Mouse (Mus musculus) heart, embryonic 14.5 days (tissue): ENCODE data around the gene Ttc6. TPM values are rescaled to one million over a fixed set of nuclear protein-coding genes. Genes with fewer than 3 reads are reported as not detected.

Source experiments
- ATAC-seq: fragments of 200-750 bp; cut with Nextera tagmentation; 2 replicates; pipeline ENCODE4 v1.8.0; 2017; ENCODE audit warnings: low read depth, moderate TSS enrichment; ENCODE audit not compliant: insufficient number of reproducible peaks, insufficient read depth, low FRiP score
- H3K27ac ChIP-seq, 2 experiments: fragments of 200-500 bp in 1 of 2; fragments of 300-500 bp in 1 of 2; sonication (generic) in 1 of 2; replicated peaks in 1 of 2; 2 replicates each; pipeline ENCODE4 v1.5.1; 2012 to 2014; ENCODE audit warnings: low read depth in 2 of 2, low read length in 2 of 2, control low read depth in 1 of 2, mild to moderate bottlenecking in 1 of 2, mixed read lengths in 1 of 2; ENCODE audit not compliant: control insufficient read depth in 1 of 2, insufficient read depth in 1 of 2
- H3K27me3 ChIP-seq: fragments of 300-500 bp; sonication (generic); 2 replicates; pipeline ENCODE4 v1.6.1; 2014; ENCODE audit warnings: mild to moderate bottlenecking, low read length, control low read depth; ENCODE audit not compliant: control insufficient read depth, insufficient read depth
- H3K36me3 ChIP-seq: fragments of 300-500 bp; sonication (generic); 2 replicates; pipeline ENCODE4 v1.6.1; 2014; ENCODE audit warnings: mild to moderate bottlenecking, control low read depth, low read length, mixed read lengths; ENCODE audit not compliant: control insufficient read depth, insufficient read depth
- H3K4me1 ChIP-seq, 2 experiments: fragments of 200-500 bp in 1 of 2; fragments of 300-500 bp in 1 of 2; sonication (generic) in 1 of 2; 2 replicates each; pipeline ENCODE4 v1.6.1; 2012 to 2014; ENCODE audit warnings: low read length in 2 of 2, control low read depth in 1 of 2, mixed read lengths in 1 of 2; ENCODE audit not compliant: control insufficient read depth in 2 of 2, insufficient read depth in 2 of 2
- H3K4me2 ChIP-seq: fragments of 300-500 bp; sonication (generic); 2 replicates; pipeline ENCODE4 v1.6.1; 2014; ENCODE audit warnings: mild to moderate bottlenecking, low read length
- H3K4me3 ChIP-seq, 2 experiments: fragments of 200-500 bp in 1 of 2; fragments of 300-500 bp in 1 of 2; sonication (generic) in 1 of 2; 2 replicates each; pipeline ENCODE4 v1.5.1; 2012 to 2014; ENCODE audit warnings: low read length in 2 of 2, mild to moderate bottlenecking in 2 of 2, control low read depth in 1 of 2, low read depth in 1 of 2, moderate library complexity in 1 of 2; ENCODE audit not compliant: control insufficient read depth in 1 of 2, insufficient read depth in 1 of 2
- H3K9ac ChIP-seq: fragments of 300-500 bp; sonication (generic); 2 replicates; pipeline ENCODE4 v1.6.1; 2014; ENCODE audit warnings: mild to moderate bottlenecking, low read length
- H3K9me3 ChIP-seq: fragments of 300-500 bp; sonication (generic); 2 replicates; pipeline ENCODE4 v1.6.1; 2016; ENCODE audit warnings: low read length, control low read depth; ENCODE audit not compliant: control insufficient read depth
- WGBS: fragments of 180-500 bp; shearing (Covaris S2); extraction: QIAGEN DNeasy Blood & Tissue Kit; methylation state at CpG from one replicate; pipeline ENCODE4 v1.1.7; 2014; 5-methylcytosine and 5-hydroxymethylcytosine counted together
- polyA plus RNA-seq: library from polyadenylated mRNA; unstranded; fragments of >200 nt; fragmentation: Nextera tagmentation; extraction: Ambion mirVana; gene quantifications from 2 replicates; pipeline ENCODE4 v1.2.1, GENCODE M21; 2014

Ttc6 gene
- polyA plus RNA-seq, 1 experiment from 2014 or later = 0.41 TPM

DNA sequence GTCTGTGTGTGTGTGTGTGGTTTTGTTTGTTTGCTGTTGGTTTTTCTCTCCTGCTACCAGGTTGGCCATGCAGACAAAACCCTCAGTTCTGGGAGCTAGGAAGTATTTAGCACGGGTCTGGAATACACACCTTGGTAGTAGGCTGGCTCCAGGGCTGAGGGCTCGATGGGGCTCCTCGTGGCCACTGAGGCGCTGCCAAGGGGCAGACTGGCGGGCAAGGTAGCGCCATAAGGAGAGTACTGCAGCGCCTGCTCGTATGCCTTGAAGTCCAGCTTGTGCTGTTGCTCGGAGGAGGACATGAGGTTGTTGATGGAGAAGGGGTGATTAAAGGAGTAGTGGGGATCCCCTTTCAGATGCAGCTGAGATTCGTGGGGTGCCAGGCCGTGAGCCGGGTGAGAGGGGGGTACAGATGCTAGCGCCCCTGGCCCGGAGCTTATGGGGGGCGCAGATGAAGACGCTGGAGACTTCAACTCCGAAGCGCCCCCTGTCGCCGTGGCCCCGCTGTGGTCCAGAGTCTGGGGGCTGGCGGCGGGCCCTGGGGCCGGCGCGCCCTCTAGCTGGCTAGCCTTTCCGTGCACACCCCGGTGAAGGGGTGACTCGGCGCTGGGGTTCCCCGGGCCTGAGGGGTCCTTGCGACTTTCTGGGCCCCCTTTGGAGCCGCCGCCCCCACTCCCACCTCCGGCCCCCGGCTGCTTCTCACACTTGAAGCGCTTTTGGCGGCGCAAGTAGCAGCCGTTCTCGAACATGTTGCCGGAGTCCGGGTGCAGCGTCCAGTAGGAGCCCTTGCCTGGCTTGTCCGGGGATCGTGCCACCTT is 21.8 kb upstream of the Ttc6 start:
- Histone ChIP-seq H3K9me3 (no peaks in the 10 kb centered on the region), H3K4me2 (peak overlapping the region; percentile 39), H3K27ac (no peak overlapping the region), H3K36me3 (no peaks in the 10 kb centered on the region), H3K9ac (no peak overlapping the region), H3K4me3 (peak overlapping the region in 1 of 2 experiments; percentile 19; a peak in 2 of 4 replicates), H3K27me3 (peaks cover 80% of the 10 kb centered on the region), H3K4me1 (peaks cover 3 to 28% of the 10 kb centered on the region in 2 experiments; a peak in 3 of 4 replicates)
- ATAC-seq = no peak
- 3% methylated on average over 44 of the region's 46 CpGs for WGBS

DNA sequence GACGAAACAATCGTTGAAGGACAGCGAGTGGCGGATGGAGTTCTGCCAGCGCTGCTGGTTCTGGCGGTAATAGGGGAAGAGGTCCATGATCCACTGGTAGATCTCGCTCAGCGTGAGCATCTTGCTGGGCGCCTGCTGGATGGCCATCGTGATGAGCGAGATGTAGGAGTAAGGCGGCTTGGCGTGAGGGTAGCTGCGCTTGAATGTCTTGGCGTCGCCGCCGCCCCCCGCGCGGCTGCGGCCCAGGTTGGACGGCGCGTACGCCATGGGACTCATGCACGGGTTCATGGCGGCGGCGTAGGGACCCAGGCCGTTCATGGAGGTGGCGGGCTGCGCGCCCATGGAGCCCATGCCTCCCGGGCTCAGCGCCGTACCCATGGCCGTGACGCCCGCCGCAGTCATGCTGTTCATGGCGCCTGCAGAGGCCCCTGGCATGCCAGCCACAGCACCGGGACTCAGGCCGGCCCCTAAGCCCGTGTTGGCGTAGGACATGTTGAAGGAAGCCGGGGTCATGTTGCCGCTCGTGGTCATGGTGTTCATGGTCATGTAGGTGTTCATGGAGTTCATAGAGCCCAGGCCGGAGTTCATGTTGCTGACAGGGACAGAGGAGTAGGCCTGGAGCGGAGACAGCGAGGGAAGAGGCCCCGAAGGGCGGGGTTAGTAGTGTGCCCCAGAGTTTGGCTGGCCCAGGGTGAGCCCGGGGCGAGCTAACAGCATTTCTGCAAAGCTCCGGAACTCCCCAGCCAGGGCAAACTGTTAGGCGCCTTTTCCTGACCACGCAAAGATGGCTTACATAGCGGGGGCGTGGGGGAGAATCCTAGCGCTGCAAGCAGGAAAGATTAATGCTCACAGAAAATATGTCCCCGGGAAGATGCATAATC is 20.9 kb upstream of the Ttc6 start:
- Histone ChIP-seq H3K4me2 (peak overlapping the region; percentile 39), H3K4me3 (peak overlapping the region in 1 of 2 experiments; percentile 19; a peak in 2 of 4 replicates), H3K27me3 (peaks cover 85% of the 10 kb centered on the region), H3K9ac (no peak overlapping the region), H3K27ac (no peak overlapping the region), H3K4me1 (peaks cover 3 to 28% of the 10 kb centered on the region in 2 experiments; a peak in 3 of 4 replicates), H3K36me3 (no peaks in the 10 kb centered on the region), H3K9me3 (no peaks in the 10 kb centered on the region)
- WGBS = 2% methylated on average over 63 of the region's 63 CpGs
- no peak for ATAC-seq

- 3% methylated on average over 10 of the region's 10 CpGs for WGBS
- Histone ChIP-seq H3K36me3 (no peaks in the 10 kb centered on the region), H3K4me2 (no peak overlapping the region), H3K4me3 (no peak overlapping the region), H3K9me3 (no peaks in the 10 kb centered on the region), H3K27me3 (peaks cover 88% of the 10 kb centered on the region), H3K27ac (no peak overlapping the region), H3K9ac (no peak overlapping the region), H3K4me1 (peaks cover 3 to 31% of the 10 kb centered on the region in 2 experiments; a peak in 3 of 4 replicates)
- no peak for ATAC-seq
These were observed 20.3 kb upstream of the Ttc6 start for GRCm38 (mm10) chr12:57543627-57543991.

DNA sequence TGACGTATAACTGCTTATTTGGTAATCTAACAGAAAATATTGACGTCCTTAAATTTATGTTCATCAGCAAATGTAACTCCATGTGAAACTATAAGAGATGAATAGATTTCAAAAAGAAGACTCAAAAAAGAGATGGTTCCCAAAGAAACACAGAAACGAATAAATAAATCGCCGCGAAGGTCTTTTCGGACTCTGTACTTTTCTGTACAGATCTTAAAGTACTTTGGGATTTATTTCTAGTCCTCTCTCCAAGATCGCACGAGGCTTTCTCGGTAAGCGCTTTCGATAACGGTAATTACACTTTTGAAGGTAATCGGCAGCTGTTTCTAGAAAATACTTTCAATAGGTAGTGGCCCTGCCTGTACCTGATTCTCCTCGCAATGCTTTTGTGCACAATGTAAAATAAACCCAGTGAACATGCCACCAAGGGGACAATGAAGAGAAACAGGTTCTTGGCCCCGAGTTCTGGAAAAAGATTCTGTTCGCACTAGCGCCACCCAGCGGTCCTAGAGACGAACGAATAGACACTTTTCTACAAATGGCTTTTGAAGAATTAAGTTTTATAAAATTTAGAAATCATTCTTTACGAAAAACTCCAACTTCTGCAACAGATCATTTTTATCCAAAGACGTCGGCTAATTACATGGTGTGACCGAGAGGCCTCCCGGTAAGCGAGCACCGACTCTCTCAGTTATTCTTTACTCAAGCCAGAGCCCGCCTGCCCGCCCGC is 19.1 kb upstream of the Ttc6 start:
- Histone ChIP-seq H3K27me3 (peaks cover 92% of the 10 kb centered on the region), H3K9ac (peak overlapping the region; percentile 36; the same call in 1 of the 2 replicates), H3K9me3 (no peaks in the 10 kb centered on the region), H3K4me3 (peak overlapping the region; percentile 44 to 52), H3K27ac (no peak overlapping the region), H3K4me1 (peaks cover 3 to 28% of the 10 kb centered on the region in 2 experiments; a peak in 3 of 4 replicates), H3K36me3 (no peaks in the 10 kb centered on the region), H3K4me2 (peak overlapping the region; percentile 96)
- no peak for ATAC-seq
- 3% methylated on average over 31 of the region's 31 CpGs for WGBS

GRCm38 (mm10) chr12:57545371-57546241 is 18.3 kb upstream of the Ttc6 start:
- WGBS = under 1% methylated on average over 93 of the region's 106 CpGs
- Histone ChIP-seq H3K4me1 (peaks cover 3 to 28% of the 10 kb centered on the region in 2 experiments; a peak in 3 of 4 replicates), H3K36me3 (no peaks in the 10 kb centered on the region), H3K27me3 (peaks cover 96% of the 10 kb centered on the region), H3K4me2 (peak overlapping the region; percentile 96), H3K9me3 (no peaks in the 10 kb centered on the region), H3K9ac (peak overlapping the region; percentile 36; the same call in 1 of the 2 replicates), H3K4me3 (peak overlapping the region; percentile 44 to 52), H3K27ac (no peak overlapping the region)
- ATAC-seq = 0 out of 2 replicates have a peak, but pooled peaks have one; percentile 49

DNA sequence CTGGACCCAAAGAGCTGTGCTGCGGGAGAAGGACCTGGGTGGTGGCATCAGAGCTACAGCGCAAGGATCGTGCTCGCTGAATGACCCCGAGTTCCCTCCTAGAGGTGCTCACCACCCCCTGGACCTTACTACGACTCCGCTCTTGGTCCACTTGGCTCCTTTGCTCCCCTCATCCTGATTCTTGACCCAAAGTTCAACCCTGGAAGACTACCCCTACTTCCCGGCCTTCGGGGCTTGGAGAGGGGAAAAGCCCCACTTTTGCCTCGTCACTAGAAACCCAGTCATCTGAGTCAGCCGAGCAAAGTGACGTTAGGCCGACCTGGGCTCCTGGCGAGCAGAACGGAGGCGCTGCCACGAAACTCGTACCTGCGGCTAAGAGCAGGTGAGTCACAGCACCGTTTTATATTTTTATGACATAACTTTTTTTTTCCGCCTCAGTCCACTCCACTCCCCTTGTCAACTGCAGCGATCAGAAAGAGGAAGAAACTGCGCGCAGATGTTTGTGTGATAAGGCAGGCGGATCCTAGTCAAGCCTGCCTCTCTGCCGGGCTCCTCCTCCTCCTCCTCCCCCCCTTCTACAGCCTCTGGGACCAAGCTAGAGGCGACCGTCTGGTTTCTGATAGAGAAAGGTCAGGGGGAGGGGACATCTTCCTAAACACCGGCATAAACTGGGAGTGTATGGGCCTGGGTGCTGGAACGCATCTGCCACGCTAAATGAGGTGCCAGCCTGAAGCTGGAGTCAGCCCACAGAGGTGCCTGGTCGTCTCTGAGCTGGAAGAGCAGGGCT is 17.3 kb upstream of the Ttc6 start, which contains the start of gene Foxa1:
TSS of gene Foxa1 (minus strand) at position 502 of the 787 bp plus-strand sequence.
- ATAC-seq = no peak
- Histone ChIP-seq H3K36me3 (no peaks in the 10 kb centered on the region), H3K27me3 (peaks cover 96% of the 10 kb centered on the region), H3K9me3 (no peaks in the 10 kb centered on the region), H3K27ac (no peak within 1 kb of the TSS), H3K4me3 (peak within 1 kb of the TSS; percentile 44 to 52), H3K9ac (peak within 1 kb of the TSS; percentile 36; the same call in 1 of the 2 replicates), H3K4me1 (peaks cover 3 to 28% of the 10 kb centered on the region in 2 experiments; a peak in 3 of 4 replicates), H3K4me2 (peak within 1 kb of the TSS; percentile 96)
- 1% methylated on average over 32 of the region's 32 CpGs for WGBS
